Mouse (Mus musculus) A20 (cell line): Measurements from ENCODE around the gene Clcnka.

Source experiments
- DNase-seq: peaks from one replicate; pipeline ENCODE4 v3.0.0-alpha.2; 2011; ENCODE audit warnings: low read depth, low spot score

The Clcnka gene

DNA sequence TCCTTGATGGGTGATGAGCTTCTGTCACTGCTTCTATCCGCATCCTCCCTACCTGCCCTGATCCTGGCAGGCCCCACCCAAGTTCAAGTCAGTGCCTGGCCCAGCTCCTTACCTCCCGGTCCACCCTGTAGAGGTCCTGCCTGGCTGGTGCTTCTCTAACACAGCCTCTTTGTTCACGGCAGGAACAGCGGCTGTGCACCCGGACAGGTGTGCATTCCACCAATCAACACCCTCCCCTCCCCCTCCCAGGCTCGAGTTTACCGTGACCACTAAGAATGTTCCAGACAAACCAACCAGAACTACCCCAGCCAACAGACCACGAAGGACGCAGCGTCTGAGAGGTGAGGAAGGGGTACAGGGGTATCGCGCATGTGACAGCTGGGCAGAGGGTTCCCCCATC is at the start of gene Clcnka:
Clcnka (minus strand) TSS at position 180 of the 400 bp plus-strand sequence.
- no peak for DNase-seq

DNA sequence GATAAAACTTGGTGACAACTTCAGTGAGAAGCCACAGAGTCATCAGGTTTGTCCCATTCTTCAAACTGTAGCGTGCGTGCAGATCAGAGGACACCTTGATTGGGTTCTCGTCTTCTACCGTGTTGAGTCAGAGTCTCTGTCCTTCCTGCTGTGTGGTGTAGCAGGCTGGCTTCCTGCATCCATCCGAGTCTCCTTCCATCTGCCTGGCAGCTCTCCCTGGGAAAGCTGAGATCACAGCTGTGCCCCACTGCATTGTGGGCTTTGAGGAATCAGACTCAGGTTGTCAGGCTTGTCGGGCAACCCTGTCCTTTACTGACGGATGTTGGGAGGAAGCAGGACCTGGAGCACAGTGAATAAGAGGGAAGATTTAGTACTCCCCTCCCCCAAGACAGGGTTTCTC is 47.7 kb upstream of the Clcnka start:
- no peak for DNase-seq

GRCm38 (mm10) chr4:141445328-141445720 is 46.8 kb upstream of the Clcnka start:
- DNase-seq, result peak; percentile 42

- peak; percentile 90 for DNase-seq
Measured at GRCm38 (mm10) chr4:141444451-141445327, 46.2 kb upstream of the Clcnka start, which contains the start of gene Zbtb17. Gene Zbtb17 (plus strand): TSS chr4:141444654.

- no peak for DNase-seq
Measured at GRCm38 (mm10) chr4:141443641-141444429, 45.3 kb upstream of the Clcnka start.

- DNase-seq, result no peak
Measured at GRCm38 (mm10) chr4:141440877-141441276, 42.4 kb upstream of the Clcnka start.

DNA sequence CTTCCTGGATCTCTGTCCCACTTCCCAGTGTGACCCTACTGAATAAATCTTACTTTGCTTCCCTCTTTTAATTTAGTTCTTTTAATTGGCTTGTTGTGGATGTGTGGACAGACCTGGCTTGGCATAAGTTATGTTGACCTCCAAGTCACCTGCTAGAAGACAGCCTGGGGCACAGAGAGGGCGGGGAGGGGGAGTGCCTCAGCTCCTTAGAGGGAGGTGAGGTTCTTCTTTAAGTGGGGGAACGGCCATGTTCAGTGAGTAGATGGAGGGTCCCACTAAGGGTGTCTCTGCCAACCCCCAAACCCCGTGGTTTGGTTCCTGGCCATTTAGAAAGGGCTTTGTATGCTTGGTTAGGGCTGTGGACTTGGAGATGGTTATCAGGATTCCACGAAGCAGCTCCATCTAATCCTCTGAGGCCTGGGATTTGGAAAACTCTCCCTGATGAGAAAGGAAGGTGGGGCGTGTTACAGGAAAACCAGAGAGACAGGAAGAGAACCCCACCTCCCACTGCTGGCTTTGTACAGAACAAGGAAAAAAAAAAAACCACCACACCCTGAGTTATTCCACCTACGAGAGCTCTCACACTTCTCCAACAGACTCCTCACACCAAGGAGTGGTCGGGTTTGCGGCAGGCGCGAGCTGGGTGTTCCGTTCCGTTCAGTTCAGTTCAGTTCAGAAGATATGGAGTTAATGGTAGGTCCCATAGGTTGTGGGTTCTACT is 40.7 kb upstream of the Clcnka start:
- DNase-seq, result no peak

DNA sequence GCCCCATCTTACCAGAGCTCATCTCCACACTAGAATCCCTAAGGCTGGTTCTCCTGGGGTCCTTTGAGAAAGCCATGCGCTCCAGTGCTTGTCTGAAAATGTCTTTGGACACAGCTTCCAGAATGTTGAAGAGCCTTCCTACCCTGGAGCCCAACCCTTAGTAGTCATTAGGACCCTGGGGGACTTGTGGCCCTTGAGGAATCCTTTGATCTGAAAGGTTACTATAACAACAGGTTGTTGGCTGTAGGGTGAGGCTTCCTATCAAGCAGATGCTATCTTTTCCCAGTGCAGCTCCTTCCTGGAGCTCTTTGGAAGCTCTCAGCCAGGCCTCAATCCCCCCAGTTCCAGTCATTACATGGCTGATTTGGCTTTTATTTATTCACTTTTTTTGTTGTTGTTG is 37.5 kb upstream of the Clcnka start, which contains the start of gene Srarp:
Srarp (minus strand) TSS at position 132 of the 400 bp plus-strand sequence.
- no peak for DNase-seq

- DNase-seq, result no peak
Measured at GRCm38 (mm10) chr4:141433191-141433590, 34.7 kb upstream of the Clcnka start.

- DNase-seq, result no peak
Measured at GRCm38 (mm10) chr4:141432666-141433065, 34.1 kb upstream of the Clcnka start.

DNA sequence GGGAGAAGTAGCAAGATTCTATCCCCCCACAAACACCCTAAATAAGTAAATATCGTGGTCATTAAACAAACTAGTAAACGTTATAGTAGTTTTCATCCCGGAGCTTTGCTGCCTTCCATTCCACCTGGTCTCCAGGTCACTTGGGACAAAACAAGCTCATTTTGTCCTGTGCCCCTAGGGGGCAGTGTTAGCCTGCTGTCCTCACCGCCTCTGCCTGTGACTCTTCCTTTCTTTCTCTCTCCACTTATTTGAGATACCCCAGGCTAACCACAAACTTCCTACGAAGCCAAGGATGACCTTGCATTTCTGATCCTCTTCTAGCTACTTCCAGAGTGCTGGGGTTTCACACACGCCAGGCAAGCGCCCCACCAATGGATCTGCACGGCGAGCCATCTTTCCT is 32.5 kb upstream of the Clcnka start:
- peak; percentile 64 for DNase-seq

GRCm38 (mm10) chr4:141429847-141430246 is 31.3 kb upstream of the Clcnka start:
- DNase-seq, result no peak

DNA sequence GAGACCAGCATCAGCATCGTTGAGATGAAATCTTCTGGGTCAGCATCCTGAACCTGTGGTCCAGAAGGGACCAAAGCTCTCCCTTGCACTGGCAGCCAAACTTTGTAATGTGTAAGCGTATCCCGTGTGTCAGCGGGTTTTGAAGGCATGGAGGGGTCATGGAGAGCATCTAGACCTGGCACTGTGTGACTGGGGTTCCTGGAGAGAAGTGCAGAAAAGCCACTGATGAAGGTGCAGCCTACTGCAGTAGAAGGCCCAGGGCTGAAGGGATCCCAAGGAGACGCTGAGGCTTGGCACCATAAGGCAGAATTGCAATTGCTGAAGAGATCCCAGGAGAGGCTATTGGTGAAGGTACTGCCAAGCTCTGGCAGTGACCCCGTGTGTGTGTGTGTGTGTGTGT is 30.9 kb upstream of the Clcnka start:
- DNase-seq, result no peak

GRCm38 (mm10) chr4:141427921-141428320 is 29.4 kb upstream of the Clcnka start:
- DNase-seq, result no peak

GRCm38 (mm10) chr4:141426796-141427745 is 28.5 kb upstream of the Clcnka start:
- no peak for DNase-seq

DNA sequence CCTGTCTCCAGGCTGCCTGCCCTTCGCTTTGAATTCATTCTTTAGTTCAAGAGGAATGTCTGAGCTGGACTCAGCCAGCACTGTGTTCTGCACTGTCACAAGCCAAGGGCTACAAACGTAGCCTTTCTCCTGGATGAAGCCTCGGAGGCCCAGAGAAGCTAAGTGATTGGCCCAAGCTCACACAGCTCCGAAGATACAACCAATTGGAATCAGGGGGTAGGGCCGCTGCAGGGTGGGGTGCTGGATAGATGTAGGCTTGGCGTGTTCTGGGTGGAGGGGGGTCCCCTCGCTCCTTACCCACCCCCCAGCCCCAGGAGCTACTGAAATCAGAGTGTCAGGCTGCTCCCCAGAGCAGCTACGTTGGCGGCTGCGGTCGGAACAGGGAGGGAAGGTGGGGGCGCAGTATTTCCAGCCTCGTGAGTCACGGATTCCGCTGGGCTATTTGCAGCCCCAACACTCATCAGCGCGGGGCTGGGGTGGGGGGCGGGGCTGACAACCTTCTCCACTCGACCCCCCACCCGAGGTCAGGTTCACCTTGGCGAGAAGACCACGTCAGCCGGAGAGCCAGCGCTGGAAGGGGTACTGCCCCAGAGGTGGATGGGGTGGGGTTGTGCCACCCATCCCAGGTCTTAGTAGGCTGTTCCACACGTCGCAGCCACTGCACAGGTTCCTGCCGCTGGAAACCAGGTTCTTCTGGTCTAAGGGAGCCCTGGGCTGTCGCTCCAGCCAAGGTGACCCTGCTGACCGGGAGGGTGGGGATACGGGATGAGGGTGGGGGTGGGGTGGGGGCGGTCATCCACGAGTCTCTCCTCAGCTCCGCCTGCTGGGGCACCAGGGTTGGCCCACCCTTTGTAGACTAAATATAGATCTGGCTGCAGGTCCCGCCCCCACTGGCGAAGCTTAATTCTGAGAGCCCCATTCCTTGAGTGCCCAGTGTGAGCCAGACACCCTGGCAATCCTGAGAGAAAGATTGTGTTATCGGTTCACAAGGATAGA is 27.3 kb upstream of the Clcnka start:
- peak; percentile 32 for DNase-seq

GRCm38 (mm10) chr4:141423691-141424431 is 25.3 kb upstream of the Clcnka start:
- no peak for DNase-seq

GRCm38 (mm10) chr4:141423288-141423687 is 24.8 kb upstream of the Clcnka start:
- DNase-seq, result no peak

DNA sequence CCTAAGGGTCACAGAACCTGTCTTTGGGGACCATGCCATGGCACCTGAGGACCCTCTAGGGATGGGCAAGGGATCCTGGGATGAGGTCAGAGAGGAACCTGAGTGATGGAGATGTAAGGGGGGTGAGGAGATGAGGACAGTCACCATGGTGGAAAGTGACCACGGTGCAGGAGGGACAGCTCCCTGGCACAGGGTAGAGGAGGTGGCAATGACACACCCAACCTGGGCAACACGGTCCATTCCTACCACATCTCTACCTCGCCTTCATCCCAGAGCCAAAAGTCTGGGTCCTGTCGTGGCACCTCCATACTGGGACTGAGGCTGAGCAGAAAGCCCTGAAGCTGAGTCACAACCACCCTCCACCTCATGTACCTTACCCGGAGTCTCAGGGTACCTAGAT is 24.3 kb upstream of the Clcnka start:
- no peak for DNase-seq
